Mouse (Mus musculus) C2C12 (cell line): Measurements from ENCODE around the gene Arhgef6. TPM values are rescaled to one million over a fixed set of nuclear protein-coding genes. Genes with fewer than 3 reads are reported as not detected.

Source experiments
- H3K27me3 ChIP-seq: one replicate; pipeline ENCODE4 v1.6.1; 2011; ENCODE audit not compliant: control insufficient read depth, insufficient read depth, insufficient read length
- H3K36me3 ChIP-seq: one replicate; pipeline ENCODE4 v1.6.1; 2011; ENCODE audit not compliant: control insufficient read depth, insufficient read depth
- H3K4me3 ChIP-seq: one replicate; pipeline ENCODE4 v1.5.1; 2011; ENCODE audit warnings: mild to moderate bottlenecking, control low read depth; ENCODE audit not compliant: poor library complexity, insufficient read depth, severe bottlenecking
- H3K79me2 ChIP-seq: one replicate; pipeline ENCODE4 v1.6.1; 2011; ENCODE audit not compliant: control insufficient read depth, insufficient read depth
- H3K79me3 ChIP-seq: one replicate; pipeline ENCODE4 v1.6.1; 2011; ENCODE audit warnings: low read depth, control low read depth
- H3ac ChIP-seq: one replicate; pipeline ENCODE3; 2011; ENCODE audit warnings: low read depth; ENCODE audit not compliant: control insufficient read depth, insufficient read length
- CEBPB ChIP-seq: IDR thresholded peaks from one replicate; pipeline ENCODE4 v1.6.1; 2011; ENCODE audit warnings: low read depth, mild to moderate bottlenecking, control low read depth, moderate library complexity
- CTCF ChIP-seq: IDR thresholded peaks from one replicate; pipeline ENCODE4 v1.5.1; 2011; ENCODE audit not compliant: control insufficient read depth, insufficient read depth, insufficient read length
- FOSL1 ChIP-seq: IDR thresholded peaks from one replicate; pipeline ENCODE4 v1.8.0; 2011; ENCODE audit warnings: mild to moderate bottlenecking, low read length; ENCODE audit not compliant: poor library complexity, insufficient read depth, severe bottlenecking
- MAX ChIP-seq: IDR thresholded peaks from one replicate; pipeline ENCODE4 v1.6.1; 2011; ENCODE audit warnings: mild to moderate bottlenecking, control low read depth
- MYOD1 ChIP-seq: IDR thresholded peaks from one replicate; pipeline ENCODE4 v1.6.1; 2011; ENCODE audit warnings: low read depth; ENCODE audit not compliant: control insufficient read depth, insufficient read length
- MYOG ChIP-seq: IDR thresholded peaks from one replicate; pipeline ENCODE4 v1.6.1; 2011; ENCODE audit not compliant: control insufficient read depth, insufficient read length; ENCODE audit errors: extremely low read depth
- USF1 ChIP-seq: IDR thresholded peaks from one replicate; pipeline ENCODE4 v1.6.1; 2011; ENCODE audit warnings: low read depth, mild to moderate bottlenecking, control low read depth, moderate library complexity
- polyA plus RNA-seq: library from polyadenylated mRNA; unstranded; fragments of >200 nt; fragmentation: generic; extraction: Trizol; gene quantifications from one replicate; pipeline ENCODE4 v1.2.1, GENCODE M21; 2012; ENCODE audit warnings: missing spikeins

The Arhgef6 gene
- polyA plus RNA-seq, 1 experiment = 1.3 TPM

DNA sequence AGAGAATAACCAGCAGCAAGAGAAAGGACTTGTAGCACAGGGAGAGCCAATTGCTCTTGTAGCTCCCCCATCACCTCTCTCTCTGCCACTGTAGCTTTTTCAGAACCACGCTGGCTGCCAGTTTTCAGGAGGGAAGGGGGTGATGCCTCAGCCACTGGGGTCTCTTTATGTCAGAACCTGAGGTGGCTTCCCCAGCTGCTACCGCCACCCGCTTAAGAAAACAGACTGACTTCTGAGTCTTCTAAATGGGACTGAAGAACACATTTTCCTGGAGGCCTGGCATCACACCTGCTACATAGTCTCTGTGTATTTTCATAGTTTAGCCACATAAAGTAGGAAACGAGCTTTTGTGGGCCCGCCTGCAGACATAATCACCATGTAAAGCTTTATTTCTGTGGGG is 26.5 kb downstream of the Arhgef6 start:
- Histone ChIP-seq H3K79me3 (no peaks in the 10 kb centered on the region), H3ac (no peak overlapping the region), H3K4me3 (no peak overlapping the region), H3K79me2 (no peaks in the 10 kb centered on the region), H3K27me3 (no peaks in the 10 kb centered on the region), H3K36me3 (no peaks in the 10 kb centered on the region)
- TF ChIP-seq MYOG = no peak
- TF ChIP-seq MYOD1 = no peak
- no peak for TF ChIP-seq MAX
- no peak for TF ChIP-seq CEBPB

DNA sequence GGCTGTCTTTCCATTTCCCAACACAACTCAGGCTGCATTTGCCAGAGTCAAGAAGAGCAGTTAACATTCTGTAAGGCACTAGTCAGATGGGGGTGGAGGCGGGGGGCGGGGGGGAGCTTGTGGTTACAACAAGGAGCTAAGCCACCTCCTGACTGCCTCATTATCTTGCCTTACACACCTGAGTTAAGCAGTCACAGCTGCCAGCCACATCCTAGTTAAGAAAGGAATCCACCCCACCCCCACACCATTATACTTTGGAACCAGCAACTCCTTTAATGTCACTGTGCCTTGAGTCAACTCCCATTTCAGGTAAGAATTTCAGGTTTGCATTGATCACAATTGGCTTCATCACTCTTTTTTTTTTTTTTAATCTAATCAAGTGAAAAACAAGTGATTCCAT is 28.5 kb downstream of the Arhgef6 start:
- Histone ChIP-seq H3K27me3 (no peaks in the 10 kb centered on the region), H3K79me3 (no peaks in the 10 kb centered on the region), H3K4me3 (no peak overlapping the region), H3K79me2 (no peaks in the 10 kb centered on the region), H3ac (no peak overlapping the region), H3K36me3 (no peaks in the 10 kb centered on the region)
- TF ChIP-seq USF1 (no peak), MAX (no peak), CEBPB (no peak), MYOG (no peak), MYOD1 (no peak), CTCF (no peak), FOSL1 (no peak)

DNA sequence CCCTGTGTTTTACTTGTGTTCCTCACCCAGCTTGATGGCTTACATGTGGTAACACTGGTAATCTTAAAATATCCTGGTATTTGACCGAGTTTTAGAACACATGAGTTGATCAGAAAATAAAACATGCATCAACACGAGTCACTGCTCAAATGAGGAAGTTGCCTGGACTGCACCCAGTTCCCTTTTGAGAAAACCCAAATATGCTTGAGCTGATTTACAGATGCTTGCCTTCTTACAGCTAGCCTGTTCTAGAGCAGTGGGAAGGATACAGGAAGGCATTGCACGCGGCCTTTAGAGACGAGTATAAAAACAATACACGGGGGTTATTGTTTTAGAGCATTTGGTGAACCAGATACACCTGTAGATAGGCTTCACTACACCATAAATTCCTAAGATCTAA is 31.8 kb downstream of the Arhgef6 start:
- no peaks in the 10 kb centered on the region for H3K79me3 ChIP-seq
- no peaks in the 10 kb centered on the region for H3K27me3 ChIP-seq
- no peak overlapping the region for H3K4me3 ChIP-seq
- no peak overlapping the region for H3ac ChIP-seq
- TF ChIP-seq MYOG = no peak
- H3K79me2 ChIP-seq = no peaks in the 10 kb centered on the region
- no peaks in the 10 kb centered on the region for H3K36me3 ChIP-seq

DNA sequence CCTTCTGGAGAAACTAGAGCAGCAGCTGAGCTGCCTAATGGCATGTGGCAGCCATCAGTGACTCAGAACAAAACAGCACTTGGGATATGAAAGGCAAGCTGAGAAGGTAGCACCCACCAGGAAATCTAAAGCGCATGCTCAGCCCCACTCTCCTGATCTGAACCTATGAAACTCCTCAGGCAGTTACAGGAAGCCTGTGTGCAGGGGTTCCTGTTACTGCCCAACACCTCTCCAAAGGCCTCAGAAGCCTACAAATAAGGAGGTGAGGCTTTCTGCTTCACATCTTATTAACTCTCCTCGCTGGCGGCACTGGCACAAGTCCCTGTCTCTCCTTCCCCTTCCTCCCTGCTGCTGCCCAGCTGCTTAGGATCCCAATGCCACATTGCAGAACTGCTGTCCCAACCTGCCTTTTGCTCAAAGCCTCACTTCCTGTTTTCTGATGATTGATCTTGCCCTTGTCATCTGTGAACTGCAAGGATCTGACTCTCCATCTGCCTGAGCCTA is 33.7 kb downstream of the Arhgef6 start:
- H3K27me3 ChIP-seq = no peaks in the 10 kb centered on the region
- H3ac ChIP-seq = no peak overlapping the region
- no peak overlapping the region for H3K4me3 ChIP-seq
- no peaks in the 10 kb centered on the region for H3K79me3 ChIP-seq
- no peak for TF ChIP-seq MYOD1
- no peak for TF ChIP-seq USF1
- no peak for TF ChIP-seq CTCF
- TF ChIP-seq CEBPB = no peak
- TF ChIP-seq MYOG = no peak
- no peak for TF ChIP-seq FOSL1
- no peak for TF ChIP-seq MAX
- H3K79me2 ChIP-seq = no peaks in the 10 kb centered on the region
- no peaks in the 10 kb centered on the region for H3K36me3 ChIP-seq

DNA sequence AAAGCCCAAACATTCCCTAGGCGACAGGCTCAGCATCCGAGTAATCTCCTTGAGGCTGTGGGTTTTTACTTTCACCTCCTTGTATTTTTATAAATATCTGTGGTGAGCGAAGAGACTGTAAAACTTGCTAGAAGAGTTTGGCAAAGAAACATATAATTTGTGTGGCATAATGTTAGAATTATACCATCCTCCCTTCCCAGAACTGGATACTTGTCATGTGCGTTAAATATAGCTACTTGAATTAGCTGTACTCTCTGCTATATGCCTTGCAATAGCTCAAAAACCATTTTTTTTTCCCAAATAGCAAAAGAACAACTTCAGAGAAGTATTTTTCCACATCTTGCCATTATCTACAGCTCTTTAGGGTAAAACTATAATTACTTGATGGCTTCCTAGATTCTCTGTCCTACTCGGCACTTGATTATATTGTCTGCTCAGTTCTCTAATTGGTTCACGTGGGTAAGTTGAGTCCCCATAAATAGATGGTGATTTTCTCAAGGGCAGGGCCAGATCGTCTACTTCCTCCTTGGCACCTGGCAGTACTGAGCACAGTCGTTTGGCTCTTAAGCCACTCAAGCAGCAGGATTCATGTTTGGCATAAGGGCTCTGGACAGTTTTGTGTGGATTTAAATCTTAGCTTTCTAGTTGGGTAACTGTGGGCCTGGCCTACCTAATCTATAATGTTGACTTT is 35.2 kb downstream of the Arhgef6 start:
- Histone ChIP-seq H3ac (no peak overlapping the region), H3K4me3 (no peak overlapping the region), H3K27me3 (no peaks in the 10 kb centered on the region), H3K79me3 (no peaks in the 10 kb centered on the region), H3K36me3 (no peaks in the 10 kb centered on the region), H3K79me2 (no peaks in the 10 kb centered on the region)
- no peak for TF ChIP-seq USF1
- no peak for TF ChIP-seq FOSL1
- no peak for TF ChIP-seq MAX
- no peak for TF ChIP-seq MYOD1
- no peak for TF ChIP-seq CEBPB
- no peak for TF ChIP-seq MYOG
- no peak for TF ChIP-seq CTCF

DNA sequence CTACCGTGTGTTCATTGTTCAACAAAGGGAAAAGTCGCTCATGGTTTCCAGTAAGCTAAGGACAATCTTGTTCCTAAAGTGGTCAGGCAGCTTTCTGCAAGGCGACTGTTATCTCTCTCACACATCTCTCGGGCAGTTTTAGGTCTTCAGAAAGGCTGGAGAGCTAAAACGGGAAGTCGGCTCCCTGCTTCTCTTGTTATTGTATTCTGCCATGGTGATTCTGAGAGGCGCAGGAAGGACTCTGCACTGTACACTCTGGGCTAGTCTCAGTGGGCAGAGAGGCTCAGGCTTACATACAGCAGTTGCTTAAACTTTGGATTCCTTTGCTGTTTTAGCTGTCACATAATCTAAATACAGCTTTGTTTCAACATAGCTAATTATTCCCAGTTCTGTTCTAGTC is 39.6 kb downstream of the Arhgef6 start:
- TF ChIP-seq MYOG (no peak), FOSL1 (no peak), CTCF (no peak), MYOD1 (no peak), MAX (no peak), USF1 (no peak), CEBPB (no peak)
- no peaks in the 10 kb centered on the region for H3K27me3 ChIP-seq
- no peaks in the 10 kb centered on the region for H3K36me3 ChIP-seq
- no peaks in the 10 kb centered on the region for H3K79me2 ChIP-seq
- H3K79me3 ChIP-seq = no peaks in the 10 kb centered on the region
- H3K4me3 ChIP-seq = no peak overlapping the region
- H3ac ChIP-seq = no peak overlapping the region
